Mouse (Mus musculus): Measurements from ENCODE around the gene Pkib. TPM values are rescaled to one million over a fixed set of nuclear protein-coding genes. Genes with fewer than 3 reads are reported as not detected.
A peak's percentile ranks its signal among the peaks of the same experiment; 100 is the strongest.

Pkib gene
- polyA plus RNA-seq, 1 experiment from 2014 or later, result 2.8 TPM

GRCm38 (mm10) chr10:57784131-57784875 lies 152.5 kb downstream of the Pkib start:
- peak; percentile 88 for ATAC-seq (ENCODE audit: low read depth)
- WGBS, result 5% methylated on average over 7 of the region's 7 CpGs
- Histone ChIP-seq H3K36me3 (ENCODE audit: control insufficient read depth, insufficient read depth, low read length) (no peaks in the 10 kb centered on the region), H3K4me1 (ENCODE audit: control insufficient read depth, insufficient read depth, low read length) (peaks cover 4% of the 10 kb centered on the region; the same call in 1 of the 2 replicates), H3K9me3 (ENCODE audit: control insufficient read depth, low read length) (no peaks in the 10 kb centered on the region), H3K4me2 (ENCODE audit: low read depth, low read length) (peak overlapping the region; percentile 50), H3K4me3 (ENCODE audit: low read depth, low read length) (peak overlapping the region; percentile 39), H3K27ac (ENCODE audit: low read depth, low read length) (peak overlapping the region; percentile 83), H3K9ac (replicated peaks; ENCODE audit: low read depth, low read length) (peak overlapping the region; percentile 60; the same call in 1 of the 2 replicates), H3K27me3 (ENCODE audit: control insufficient read depth, insufficient read depth, low read length) (no peaks in the 10 kb centered on the region)

GRCm38 (mm10) chr10:57784876-57785150 lies 153.0 kb downstream of the Pkib start, which contains the start of gene Fabp7:
Gene Fabp7, plus strand, starts transcription at chr10:57784881.
- ATAC-seq (ENCODE audit: low read depth), result no peak
- H3K36me3 ChIP-seq (ENCODE audit: control insufficient read depth, insufficient read depth, low read length), result no peaks in the 10 kb centered on the region
- peak within 1 kb of the TSS; percentile 50 for H3K4me2 ChIP-seq (ENCODE audit: low read depth, low read length)
- H3K27me3 ChIP-seq (ENCODE audit: control insufficient read depth, insufficient read depth, low read length), result no peaks in the 10 kb centered on the region
- peaks cover 4% of the 10 kb centered on the region; the same call in 1 of the 2 replicates for H3K4me1 ChIP-seq (ENCODE audit: control insufficient read depth, insufficient read depth, low read length)
- WGBS, result 5% methylated on average over 7 of the region's 7 CpGs
- no peaks in the 10 kb centered on the region for H3K9me3 ChIP-seq (ENCODE audit: control insufficient read depth, low read length)
- H3K27ac ChIP-seq (ENCODE audit: low read depth, low read length), result peak within 1 kb of the TSS; percentile 83
- H3K4me3 ChIP-seq (ENCODE audit: low read depth, low read length), result peak within 1 kb of the TSS; percentile 39
- H3K9ac ChIP-seq (replicated peaks; ENCODE audit: low read depth, low read length), result peak within 1 kb of the TSS; percentile 60

- peak overlapping the region; percentile 39 for H3K4me3 ChIP-seq (ENCODE audit: low read depth, low read length)
- H3K9ac ChIP-seq (replicated peaks; ENCODE audit: low read depth, low read length), result peak overlapping the region; percentile 60
- no peak for ATAC-seq (ENCODE audit: low read depth)
- H3K4me1 ChIP-seq (ENCODE audit: control insufficient read depth, insufficient read depth, low read length), result peaks cover 4% of the 10 kb centered on the region; the same call in 1 of the 2 replicates
- no peaks in the 10 kb centered on the region for H3K27me3 ChIP-seq (ENCODE audit: control insufficient read depth, insufficient read depth, low read length)
- no peaks in the 10 kb centered on the region for H3K9me3 ChIP-seq (ENCODE audit: control insufficient read depth, low read length)
- H3K27ac ChIP-seq (ENCODE audit: low read depth, low read length), result peak overlapping the region; percentile 83
- 24% methylated on average over 2 of the region's 2 CpGs for WGBS
- no peaks in the 10 kb centered on the region for H3K36me3 ChIP-seq (ENCODE audit: control insufficient read depth, insufficient read depth, low read length)
- peak overlapping the region; percentile 50 for H3K4me2 ChIP-seq (ENCODE audit: low read depth, low read length)
These were observed 153.8 kb downstream of the Pkib start for GRCm38 (mm10) chr10:57785552-57785951.

Other genes starting within 250 kb of the Pkib start
- 57.4 and 59.0 TPM in 2 replicates for gene Hsf2, start 145.6 kb upstream of the Pkib start, polyA plus RNA-seq (2014; fragmentation: Nextera tagmentation; extraction: Ambion mirVana)
- gene Serinc1, start 99.5 kb upstream of the Pkib start, polyA plus RNA-seq (2014; fragmentation: Nextera tagmentation; extraction: Ambion mirVana), result 528 and 541 TPM in 2 replicates
- 2,216 and 2,237 TPM in 2 replicates for gene Fabp7, start 152.9 kb downstream of the Pkib start, polyA plus RNA-seq (2014; fragmentation: Nextera tagmentation; extraction: Ambion mirVana)
- 42.2 and 43.4 TPM in 2 replicates for gene Smpdl3a, start 162.4 kb downstream of the Pkib start, polyA plus RNA-seq (2014; fragmentation: Nextera tagmentation; extraction: Ambion mirVana)